Mouse (Mus musculus): ENCODE data around the gene Krt88. TPM values are rescaled to one million over a fixed set of nuclear protein-coding genes. Genes with fewer than 3 reads are reported as not detected.
A peak's percentile ranks its signal among the peaks of the same experiment; 100 is the strongest.

Krt88 gene
- polyA plus RNA-seq, 1 experiment, result 0.39 TPM

- peak; percentile 35 for DNase-seq (ENCODE audit: low spot score)
Measured at GRCm38 (mm10) chr15:101479007-101479665, 31.6 kb downstream of the Krt88 start.

- DNase-seq (ENCODE audit: low spot score), result no peak
Measured at GRCm38 (mm10) chr15:101479666-101480060, 32.1 kb downstream of the Krt88 start.

DNA sequence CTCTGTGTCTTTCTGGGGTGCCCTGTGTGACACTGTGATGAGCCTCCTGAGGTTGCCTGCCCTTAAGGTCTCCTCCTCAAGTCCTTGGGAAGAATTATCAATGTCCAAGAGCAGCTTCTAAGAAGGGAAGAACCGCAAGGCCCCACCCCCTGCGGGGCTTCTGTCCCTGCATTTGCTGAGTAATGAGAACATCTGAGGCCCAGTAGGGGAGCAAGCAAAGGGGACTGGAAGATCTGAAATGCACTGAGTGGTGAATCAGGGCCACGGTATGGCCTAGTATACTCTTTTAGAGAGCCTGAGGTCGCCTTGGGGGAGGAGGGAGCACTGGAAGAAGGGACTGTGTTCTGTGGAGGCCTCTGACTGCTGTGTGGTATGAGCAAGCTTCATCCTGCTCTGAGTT, 34.5 kb downstream of the Krt88 start:
- no peak for DNase-seq (ENCODE audit: low spot score)

DNA sequence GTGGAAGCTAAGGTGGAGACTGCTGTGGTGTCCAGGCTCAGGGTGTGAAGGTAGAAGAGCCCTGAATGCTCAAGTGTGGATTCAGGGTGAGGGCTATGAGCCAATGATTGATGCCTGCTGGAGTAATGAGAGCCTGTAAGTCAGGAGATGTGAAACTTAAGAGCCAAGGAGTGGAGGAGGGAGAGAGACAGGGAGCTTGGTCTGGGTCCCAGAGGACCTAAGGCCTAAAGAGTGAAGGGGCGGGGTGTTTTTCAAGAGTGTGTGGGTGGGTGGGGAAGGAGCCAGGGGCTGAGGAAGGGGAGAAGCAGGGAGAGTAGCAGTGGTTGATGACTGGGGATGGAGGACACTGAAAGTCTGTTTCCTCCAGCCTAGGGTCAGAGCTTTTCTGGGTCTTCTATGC, 36.1 kb downstream of the Krt88 start:
- no peak for DNase-seq (ENCODE audit: low spot score)

DNA sequence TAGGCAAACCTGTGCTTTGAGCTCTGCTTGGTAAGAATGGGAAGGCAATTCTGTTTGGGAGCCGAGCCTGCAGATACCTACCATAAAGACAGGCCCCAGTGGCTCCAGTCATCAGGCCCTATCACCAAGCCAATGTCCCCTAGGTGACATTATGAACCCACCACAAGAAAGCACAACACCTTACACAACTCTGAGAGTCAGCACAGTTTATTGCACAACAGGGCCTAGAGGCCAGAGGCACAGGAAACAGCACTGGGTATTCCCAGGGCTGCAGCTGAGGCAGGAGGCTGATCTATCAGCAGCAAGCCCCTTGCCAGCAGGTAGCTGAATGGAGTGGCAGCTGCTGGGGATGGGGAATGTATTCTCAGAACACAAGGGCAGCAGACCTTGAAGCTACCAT, 37.4 kb downstream of the Krt88 start:
- DNase-seq (ENCODE audit: low spot score), result no peak

DNA sequence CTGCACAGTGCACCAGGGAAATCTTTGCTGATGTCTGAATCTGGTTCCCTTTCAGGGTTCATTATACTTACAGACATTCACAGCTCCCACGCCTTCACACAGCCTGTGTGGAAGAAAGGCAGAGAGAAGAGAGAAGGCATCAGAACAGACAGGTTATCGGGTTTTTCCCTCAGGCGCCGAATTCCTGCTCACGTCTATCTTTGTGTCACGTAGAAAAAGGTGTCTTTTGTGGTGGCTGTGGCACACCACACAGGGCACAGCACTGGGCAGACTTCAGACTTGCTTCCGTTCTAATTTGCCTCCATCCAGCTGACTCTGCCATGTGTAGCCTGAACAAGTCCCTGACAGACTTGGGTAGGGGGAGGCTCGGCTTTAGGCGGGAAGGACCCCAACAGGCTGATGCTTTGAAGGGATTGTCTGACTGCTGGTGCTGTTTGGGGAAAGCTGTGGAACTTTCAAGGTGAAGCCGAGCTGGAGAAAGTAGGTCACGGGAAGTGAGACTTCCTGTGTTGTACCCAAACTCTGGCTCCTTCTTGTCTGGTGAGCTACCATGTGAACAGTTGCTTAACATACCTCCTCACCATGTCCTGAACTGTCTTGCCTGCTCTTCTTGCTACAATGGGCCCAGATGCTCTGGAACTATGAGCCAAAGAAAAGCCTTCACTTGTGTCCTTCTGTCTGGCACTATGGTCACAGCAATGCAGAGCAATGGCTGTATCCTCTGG, 38.5 kb downstream of the Krt88 start:
- no peak for DNase-seq (ENCODE audit: low spot score)

- no peak for DNase-seq (ENCODE audit: low spot score)
Measured at GRCm38 (mm10) chr15:101491431-101491830, 43.9 kb downstream of the Krt88 start, which contains the start of gene Krt83. Gene Krt83 (minus strand): TSS chr15:101491512.

DNA sequence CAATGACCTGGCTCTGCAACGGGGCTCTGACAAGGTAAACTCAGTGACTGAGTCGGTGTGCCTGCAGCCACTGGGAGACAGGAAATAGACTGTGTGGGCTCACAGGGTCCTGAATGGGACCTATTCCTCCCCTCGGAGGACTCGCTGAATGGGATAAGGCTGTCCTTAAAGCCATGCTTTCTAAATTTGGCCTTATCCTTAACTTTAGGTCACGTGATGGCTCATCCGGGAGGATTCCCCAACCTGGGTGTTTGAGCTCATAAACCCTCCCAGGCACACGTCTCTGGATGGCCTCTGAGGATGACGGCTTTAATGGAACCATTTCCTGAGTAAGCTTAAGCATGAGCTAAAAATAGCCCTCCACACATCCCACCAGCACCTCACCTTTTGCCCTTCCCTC, 45.2 kb downstream of the Krt88 start:
- DNase-seq (ENCODE audit: low spot score), result no peak

GRCm38 (mm10) chr15:101493713-101494112, 46.2 kb downstream of the Krt88 start:
- DNase-seq (ENCODE audit: low spot score), result no peak

DNA sequence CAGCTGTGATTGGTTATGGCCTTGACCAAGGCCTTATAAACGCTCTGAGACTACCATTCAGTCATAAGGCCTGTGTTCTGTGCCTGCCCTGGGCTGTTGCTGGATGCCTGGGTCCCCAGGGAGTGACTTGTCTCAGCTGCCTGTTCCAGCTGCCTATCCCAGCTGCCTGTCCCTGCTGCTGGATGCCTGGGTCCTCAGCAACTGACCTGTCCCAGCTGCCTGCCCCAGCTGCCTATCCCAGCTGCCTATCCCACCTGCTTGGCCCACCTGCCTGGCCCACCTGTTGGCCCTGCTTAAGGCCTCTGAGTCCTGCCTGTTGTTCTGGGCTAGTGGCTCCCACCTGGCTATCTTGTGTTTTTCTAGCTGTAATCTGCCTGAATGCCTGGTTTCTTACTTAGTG, 46.7 kb downstream of the Krt88 start:
- DNase-seq (ENCODE audit: low spot score), result no peak

DNA sequence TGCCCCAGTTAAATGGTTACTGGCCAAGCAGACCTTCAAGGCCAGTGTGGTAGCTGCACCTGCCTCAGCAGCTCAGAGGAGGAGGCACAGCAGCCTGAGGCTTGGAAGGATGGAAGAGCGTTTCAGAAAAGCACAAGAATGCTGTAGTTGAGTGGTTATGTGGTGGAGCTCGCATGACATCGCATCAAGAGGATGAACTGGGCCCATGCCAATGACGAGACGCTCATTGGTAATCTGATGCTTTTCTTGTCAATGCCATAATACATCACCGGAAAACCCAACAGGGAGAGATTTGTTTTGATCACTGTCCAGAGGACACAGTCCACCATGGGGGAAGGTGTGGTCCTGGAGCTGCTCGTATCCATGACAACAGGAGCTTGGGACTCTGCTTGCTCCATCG, 47.7 kb downstream of the Krt88 start:
- DNase-seq (ENCODE audit: low spot score), result no peak

DNA sequence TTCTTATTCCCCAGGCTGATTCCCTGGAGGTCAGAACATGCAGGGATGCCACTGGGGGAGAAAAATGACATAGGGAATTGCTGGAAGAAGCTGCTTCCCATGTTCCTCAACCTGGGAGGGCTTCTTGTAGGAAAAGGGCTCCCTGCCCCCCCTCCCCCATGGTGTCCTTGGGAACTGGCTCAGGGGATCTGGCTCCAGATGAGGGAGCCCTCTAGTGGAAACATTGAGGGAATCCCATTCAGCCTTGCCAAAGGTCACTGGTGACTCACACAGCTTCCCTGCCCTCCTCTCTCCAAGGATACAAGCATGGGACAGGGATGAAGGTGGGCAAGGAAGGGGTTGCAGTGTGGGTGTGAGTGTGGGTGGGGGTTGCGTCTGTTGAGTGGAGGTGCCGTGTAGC, 49.6 kb downstream of the Krt88 start:
- no peak for DNase-seq (ENCODE audit: low spot score)

Other genes starting within 250 kb of the Krt88 start
- 8.7 and 9.7 TPM in 2 replicates for gene Grasp, start 223.6 kb upstream of the Krt88 start, polyA plus RNA-seq (2012; rRNA removed)
- 11.7 and 12.4 TPM in 2 replicates for gene Nr4a1, start 193.5 kb upstream of the Krt88 start, polyA plus RNA-seq (2012; rRNA removed)
- gene Atg101, start 163.5 kb upstream of the Krt88 start, polyA plus RNA-seq (2012; rRNA removed), result 40.5 and 54.0 TPM in 2 replicates
- gene 6030408B16Rik, start 154.5 kb upstream of the Krt88 start, polyA plus RNA-seq (2012; rRNA removed), result 2.2 and 3.5 TPM in 2 replicates
- 4.8 and 6.2 TPM in 2 replicates for gene Krt80, start 77.6 kb upstream of the Krt88 start, polyA plus RNA-seq (2012; rRNA removed)
- 711 and 749 TPM in 2 replicates for gene Krt7, start 36.7 kb upstream of the Krt88 start, polyA plus RNA-seq (2012; rRNA removed)
- 0.03 and 0.15 TPM in 2 replicates for gene Krt87, start 8.9 kb upstream of the Krt88 start, polyA plus RNA-seq (2012; rRNA removed)
- gene Krt81, start 16.0 kb downstream of the Krt88 start, polyA plus RNA-seq (2012; rRNA removed), result not detected in 2 replicates
- not detected in 2 replicates for gene Krt86, start 25.7 kb downstream of the Krt88 start, polyA plus RNA-seq (2012; rRNA removed)
- gene Krt83, start 43.8 kb downstream of the Krt88 start, polyA plus RNA-seq (2012; rRNA removed), result 0.09 TPM in 1 of 2 replicates, not detected in the other
- gene Gm49425, start 69.5 kb downstream of the Krt88 start, polyA plus RNA-seq (2012; rRNA removed), result not detected in 2 replicates
- gene Krt84, start 85.1 kb downstream of the Krt88 start, polyA plus RNA-seq (2012; rRNA removed), result not detected in 2 replicates
- gene Krt82, start 102.9 kb downstream of the Krt88 start, polyA plus RNA-seq (2012; rRNA removed), result not detected in 2 replicates
- gene Krt90, start 115.2 kb downstream of the Krt88 start, polyA plus RNA-seq (2012; rRNA removed), result not detected in 2 replicates
- gene Krt75, start 126.2 kb downstream of the Krt88 start, polyA plus RNA-seq (2012; rRNA removed), result not detected in 2 replicates
- not detected in 2 replicates for gene Gm5414, start 180.4 kb downstream of the Krt88 start, polyA plus RNA-seq (2012; rRNA removed)
- not detected in 2 replicates for gene Gm5478, start 199.6 kb downstream of the Krt88 start, polyA plus RNA-seq (2012; rRNA removed)
- not detected in 2 replicates for gene Krt6b, start 232.5 kb downstream of the Krt88 start, polyA plus RNA-seq (2012; rRNA removed)
- 0.03 TPM in 1 of 2 replicates, not detected in the other for gene Krt6a, start 246.6 kb downstream of the Krt88 start, polyA plus RNA-seq (2012; rRNA removed)

Data from urinary bladder, adult 2 months (tissue).